Mouse (Mus musculus) splenic B cell, adult 2 months (primary cell): ENCODE results near the gene Tmem229b.

Experiments used
- DNase-seq: peaks from one replicate; pipeline ENCODE4 v3.0.0-alpha.2; 2011; ENCODE audit warnings: low read depth, low spot score
- H3K27me3 ChIP-seq: 2 replicates; pipeline ENCODE4 v1.6.1; 2012; ENCODE audit warnings: mild to moderate bottlenecking, low read length, moderate library complexity, mixed read lengths; ENCODE audit not compliant: control insufficient read depth, poor library complexity, insufficient read depth, severe bottlenecking
- H3K36me3 ChIP-seq: 2 replicates; pipeline ENCODE4 v1.6.1; 2012; ENCODE audit warnings: mild to moderate bottlenecking, low read length, moderate library complexity, mixed read lengths; ENCODE audit not compliant: control insufficient read depth, poor library complexity, insufficient read depth, severe bottlenecking

Gene Tmem229b

GRCm38 (mm10) chr12:78918227-78919078, 89.0 kb downstream of the Tmem229b start:
- Histone ChIP-seq H3K27me3 (no peaks in the 10 kb centered on the region), H3K36me3 (no peaks in the 10 kb centered on the region; the same call in 1 of the 2 replicates)
- DNase-seq: peak; percentile 94

GRCm38 (mm10) chr12:78916278-78916677, 91.1 kb downstream of the Tmem229b start:
- no peaks in the 10 kb centered on the region for H3K36me3 ChIP-seq
- H3K27me3 ChIP-seq: no peaks in the 10 kb centered on the region
- no peak for DNase-seq

- Histone ChIP-seq H3K36me3 (no peaks in the 10 kb centered on the region), H3K27me3 (no peaks in the 10 kb centered on the region; the same call in 1 of the 2 replicates)
- no peak for DNase-seq
These were observed 91.9 kb downstream of the Tmem229b start for GRCm38 (mm10) chr12:78915561-78915960.

- Histone ChIP-seq H3K27me3 (no peaks in the 10 kb centered on the region; the same call in 1 of the 2 replicates), H3K36me3 (no peaks in the 10 kb centered on the region)
- no peak for DNase-seq
These were observed 93.0 kb downstream of the Tmem229b start for GRCm38 (mm10) chr12:78914458-78914857.
